Mouse (Mus musculus): Measurements from ENCODE around the gene Bpifa1. TPM values are rescaled to one million over a fixed set of nuclear protein-coding genes. Genes with fewer than 3 reads are reported as not detected.

Gene Bpifa1
- polyA plus RNA-seq (2014; fragmentation: Illumina TruSeq; extraction: RNeasy Lipid Tissue Mini Kit (QIAGEN cat#74804); ENCODE audit: low read depth, low replicate concordance): 0.48 TPM

DNA sequence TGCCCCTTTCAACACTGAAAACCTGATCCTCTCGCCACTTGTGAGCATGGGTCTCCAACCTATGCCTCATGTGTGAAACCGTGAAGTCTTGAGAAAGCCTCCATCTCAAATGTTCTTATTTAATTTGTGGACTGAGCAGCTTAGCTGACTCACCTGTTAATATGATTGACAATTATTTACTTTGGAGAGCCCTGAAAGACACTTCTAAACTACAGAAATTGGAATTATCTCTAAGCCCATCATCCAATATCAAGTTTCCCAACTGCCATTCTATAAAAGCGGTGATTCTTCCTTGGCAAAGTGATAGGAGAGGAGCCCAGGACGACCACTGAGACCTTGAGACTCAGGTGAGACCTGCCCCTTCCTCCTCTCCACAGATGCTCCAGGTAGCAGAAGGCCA lies at the start of gene Bpifa1:
Gene Bpifa1, plus strand, starts transcription at position 301 of the 400 bp plus-strand sequence.

DNA sequence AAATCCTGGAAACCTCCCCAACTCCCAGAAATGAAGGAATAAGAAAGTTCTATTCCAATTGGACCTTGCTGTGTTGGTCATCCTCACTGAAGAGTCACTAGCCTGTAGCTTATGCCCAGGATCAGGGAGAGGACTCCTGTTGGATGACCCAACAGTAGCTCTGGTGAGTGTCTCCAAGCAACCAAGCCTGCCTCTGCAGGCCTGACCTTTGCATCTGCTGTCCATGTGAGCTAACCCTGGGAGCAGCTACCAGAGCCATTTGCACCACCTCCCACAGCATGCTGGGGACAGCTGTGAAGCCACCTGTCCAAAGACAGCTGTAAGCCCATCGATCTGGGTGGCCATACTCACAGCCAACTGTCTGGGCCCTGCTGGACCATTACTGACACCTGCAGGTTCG lies 12.6 kb upstream of the Bpifa1 start, which contains the start of gene Bpifa3:
Gene Bpifa3, plus strand, starts transcription at position 217 of the 400 bp plus-strand sequence.

DNA sequence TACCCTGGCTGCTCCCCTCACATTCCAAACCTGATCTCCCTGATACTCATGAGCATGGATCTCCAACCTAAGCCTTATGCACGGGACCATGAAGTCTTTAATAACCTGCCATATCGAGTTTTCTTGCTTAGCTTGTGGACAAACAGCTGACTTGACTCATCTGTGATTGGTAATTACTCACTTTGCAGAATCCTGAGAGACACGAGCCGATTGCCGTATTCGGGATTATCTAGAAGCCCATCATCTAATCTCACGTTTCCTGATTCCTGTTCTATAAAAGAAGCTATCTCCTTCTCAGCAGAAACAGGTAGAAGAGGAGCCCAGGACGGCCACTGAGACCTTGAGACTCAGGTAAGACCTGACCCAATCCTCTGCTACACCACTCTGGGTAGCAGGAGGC lies 19.6 kb downstream of the Bpifa1 start, which contains the start of gene Bpifa5:
Gene Bpifa5, plus strand, starts transcription at position 301 of the 400 bp plus-strand sequence.

DNA sequence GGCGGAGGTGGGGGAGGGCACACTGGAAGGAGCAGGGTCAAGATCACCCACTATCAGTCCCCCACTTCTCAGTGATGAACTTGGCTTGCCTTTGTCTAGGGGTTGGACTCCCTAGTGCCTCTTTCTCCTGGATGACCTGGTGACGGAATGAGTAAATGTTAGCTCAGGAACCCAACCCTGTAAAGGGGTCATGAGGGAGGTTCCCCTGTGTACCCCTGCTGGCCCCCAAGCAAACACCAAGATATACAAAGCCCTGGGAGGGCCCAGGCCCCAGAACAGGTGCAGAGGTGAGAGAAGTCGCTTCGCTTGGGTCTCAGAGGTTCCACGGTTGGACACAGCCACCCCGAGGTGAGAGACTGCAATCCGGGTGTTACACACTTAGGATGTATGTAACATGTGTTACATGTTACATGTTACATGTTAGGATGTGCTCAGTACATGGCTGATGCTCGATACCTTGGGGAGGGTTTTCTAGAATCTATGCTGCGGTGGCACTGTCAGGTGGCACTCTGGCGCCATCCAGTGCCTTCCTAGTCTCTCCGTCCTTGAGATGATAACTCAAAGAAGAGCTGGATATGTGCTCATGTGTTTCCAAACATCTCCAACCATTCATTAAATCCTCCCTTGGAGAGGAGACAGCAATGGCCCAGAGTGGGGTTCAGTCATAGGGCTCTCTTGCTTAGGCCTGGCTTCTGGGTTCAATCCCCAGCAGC lies 48.0 kb downstream of the Bpifa1 start, which contains the start of gene Bpifb1:
Gene Bpifb1, plus strand, starts transcription at position 273 of the 713 bp plus-strand sequence.

Other genes with a start within 250 kb of the Bpifa1 start
- gene Bpifb6, start 242.5 kb upstream of the Bpifa1 start, polyA plus RNA-seq (2014; fragmentation: Illumina TruSeq; extraction: RNeasy Lipid Tissue Mini Kit (QIAGEN cat#74804); ENCODE audit: low read depth, low replicate concordance): not detected
- 0.22 TPM for gene Bpifb3, start 224.7 kb upstream of the Bpifa1 start, polyA plus RNA-seq (2014; fragmentation: Illumina TruSeq; extraction: RNeasy Lipid Tissue Mini Kit (QIAGEN cat#74804); ENCODE audit: low read depth, low replicate concordance)
- gene Bpifb4, start 204.7 kb upstream of the Bpifa1 start, polyA plus RNA-seq (2014; fragmentation: Illumina TruSeq; extraction: RNeasy Lipid Tissue Mini Kit (QIAGEN cat#74804); ENCODE audit: low read depth, low replicate concordance): not detected
- 4.7 TPM for gene Bpifa6, start 167.9 kb upstream of the Bpifa1 start, polyA plus RNA-seq (2014; fragmentation: Illumina TruSeq; extraction: RNeasy Lipid Tissue Mini Kit (QIAGEN cat#74804); ENCODE audit: low read depth, low replicate concordance)
- not detected for gene Bpifa2, start 134.6 kb upstream of the Bpifa1 start, polyA plus RNA-seq (2014; fragmentation: Illumina TruSeq; extraction: RNeasy Lipid Tissue Mini Kit (QIAGEN cat#74804); ENCODE audit: low read depth, low replicate concordance)
- 35.2 TPM for gene Bpifa3, start 12.5 kb upstream of the Bpifa1 start, polyA plus RNA-seq (2014; fragmentation: Illumina TruSeq; extraction: RNeasy Lipid Tissue Mini Kit (QIAGEN cat#74804); ENCODE audit: low read depth, low replicate concordance)
- gene Bpifa5, start 19.7 kb downstream of the Bpifa1 start, polyA plus RNA-seq (2014; fragmentation: Illumina TruSeq; extraction: RNeasy Lipid Tissue Mini Kit (QIAGEN cat#74804); ENCODE audit: low read depth, low replicate concordance): not detected
- gene Bpifb1, start 47.9 kb downstream of the Bpifa1 start, polyA plus RNA-seq (2014; fragmentation: Illumina TruSeq; extraction: RNeasy Lipid Tissue Mini Kit (QIAGEN cat#74804); ENCODE audit: low read depth, low replicate concordance): 0.13 TPM
- 1.4 TPM for gene Bpifb5, start 80.9 kb downstream of the Bpifa1 start, polyA plus RNA-seq (2014; fragmentation: Illumina TruSeq; extraction: RNeasy Lipid Tissue Mini Kit (QIAGEN cat#74804); ENCODE audit: low read depth, low replicate concordance)
- not detected for gene Bpifb9a, start 115.0 kb downstream of the Bpifa1 start, polyA plus RNA-seq (2014; fragmentation: Illumina TruSeq; extraction: RNeasy Lipid Tissue Mini Kit (QIAGEN cat#74804); ENCODE audit: low read depth, low replicate concordance)
- gene Bpifb9b, start 164.3 kb downstream of the Bpifa1 start, polyA plus RNA-seq (2014; fragmentation: Illumina TruSeq; extraction: RNeasy Lipid Tissue Mini Kit (QIAGEN cat#74804); ENCODE audit: low read depth, low replicate concordance): not detected
- 4.5 TPM for gene Cdk5rap1, start 230.1 kb downstream of the Bpifa1 start, polyA plus RNA-seq (2014; fragmentation: Illumina TruSeq; extraction: RNeasy Lipid Tissue Mini Kit (QIAGEN cat#74804); ENCODE audit: low read depth, low replicate concordance)

Measured in testis, adult 10 weeks (tissue).